Mouse (Mus musculus) bone marrow, adult 2 months (tissue): ENCODE measurements around the gene Kif2c.

Source experiments
- CTCF ChIP-seq: fragments of 200-500 bp; IDR thresholded peaks from 2 replicates; pipeline ENCODE4 v1.5.1; 2011; ENCODE audit warnings: low read length, control low read depth; ENCODE audit not compliant: control insufficient read depth, insufficient read depth
- POLR2A ChIP-seq: fragments of 200-500 bp; IDR thresholded peaks from 2 replicates; pipeline ENCODE4 v1.6.1; 2011; ENCODE audit warnings: low read depth, mild to moderate bottlenecking, control low read depth, low read length, borderline replicate concordance; ENCODE audit not compliant: control insufficient read depth

GRCm38 (mm10) chr4:117220741-117221515 is 38.5 kb upstream of the Kif2c start:
- TF ChIP-seq CTCF (no peak), POLR2A (no peak)
